Mouse (Mus musculus) small intestine, adult 2 months (tissue): Measurements from ENCODE around the gene Map3k13. TPM values are rescaled to one million over a fixed set of nuclear protein-coding genes. Genes with fewer than 3 reads are reported as not detected.

Experiments
- H3K27ac ChIP-seq: fragments of 200-500 bp; 2 replicates; pipeline ENCODE4 v1.5.1; 2012; ENCODE audit warnings: low read depth, low read length, control low read depth, inconsistent platforms; ENCODE audit not compliant: insufficient read depth
- H3K27me3 ChIP-seq: fragments of 200-500 bp; 2 replicates; pipeline ENCODE4 v1.6.1; 2012; ENCODE audit warnings: mild to moderate bottlenecking, moderate library complexity, low read length, inconsistent platforms; ENCODE audit not compliant: control insufficient read depth, insufficient read depth
- H3K36me3 ChIP-seq: fragments of 200-500 bp; 2 replicates; pipeline ENCODE4 v1.6.1; 2012; ENCODE audit warnings: mild to moderate bottlenecking, low read length, control low read depth, inconsistent platforms; ENCODE audit not compliant: control insufficient read depth, insufficient read depth
- H3K4me1 ChIP-seq: fragments of 200-500 bp; 2 replicates; pipeline ENCODE4 v1.6.1; 2012; ENCODE audit warnings: low read length, inconsistent platforms, mixed read lengths; ENCODE audit not compliant: control insufficient read depth, insufficient read depth, insufficient read length
- H3K4me3 ChIP-seq: fragments of 200-500 bp; 2 replicates; pipeline ENCODE4 v1.5.1; 2012; ENCODE audit warnings: low read depth, mild to moderate bottlenecking, control low read depth, inconsistent platforms, low read length, moderate library complexity
- CTCF ChIP-seq: fragments of 200-500 bp; IDR thresholded peaks from 2 replicates; pipeline ENCODE4 v1.5.1; 2012; ENCODE audit warnings: low read depth, mild to moderate bottlenecking, control low read depth, inconsistent platforms, low read length, moderate library complexity, mixed read lengths; ENCODE audit not compliant: insufficient replicate concordance, insufficient read length; ENCODE audit errors: extremely low read depth
- POLR2A ChIP-seq: fragments of 200-500 bp; IDR thresholded peaks from 2 replicates; pipeline ENCODE4 v1.6.1; 2012; ENCODE audit warnings: low read depth, mild to moderate bottlenecking, control low read depth, inconsistent platforms, low read length, moderate library complexity
- WGBS: fragments of 180-500 bp; shearing (Covaris S2); methylation state at CpG from one replicate; pipeline ENCODE4 v1.1.7; 2018; 5-methylcytosine and 5-hydroxymethylcytosine counted together
- polyA plus RNA-seq: library from polyadenylated mRNA; depleted of rRNA; stranded (reverse); fragments of >200 nt; gene quantifications from 2 replicates; pipeline ENCODE4 v1.2.3, GENCODE M21; 2012

Map3k13 gene
- polyA plus RNA-seq, 1 experiment = 11.2 TPM

GRCm38 (mm10) chr16:21853446-21853941, 59.3 kb downstream of the Map3k13 start:
- H3K27me3 ChIP-seq = no peaks in the 10 kb centered on the region
- TF ChIP-seq POLR2A (no peak), CTCF (no peak)
- H3K36me3 ChIP-seq = no peaks in the 10 kb centered on the region
- H3K4me3 ChIP-seq = no peak overlapping the region
- peaks cover 31% of the 10 kb centered on the region for H3K4me1 ChIP-seq
- peak overlapping the region; percentile 77; the same call in 1 of the 2 replicates for H3K27ac ChIP-seq
- 30% methylated on average over 7 of the region's 7 CpGs for WGBS

GRCm38 (mm10) chr16:21854589-21855284, 60.6 kb downstream of the Map3k13 start:
- Histone ChIP-seq H3K36me3 (no peaks in the 10 kb centered on the region), H3K27me3 (no peaks in the 10 kb centered on the region), H3K4me1 (peaks cover 39% of the 10 kb centered on the region), H3K4me3 (no peak overlapping the region; the same call in 1 of the 2 replicates), H3K27ac (peak overlapping the region; percentile 96)
- TF ChIP-seq POLR2A = no peak
- no peak for TF ChIP-seq CTCF
- WGBS = 33% methylated on average over 5 of the region's 5 CpGs

GRCm38 (mm10) chr16:21856134-21856533, 62.0 kb downstream of the Map3k13 start:
- H3K4me1 ChIP-seq = peaks cover 41% of the 10 kb centered on the region
- H3K36me3 ChIP-seq = no peaks in the 10 kb centered on the region
- H3K4me3 ChIP-seq = peak overlapping the region; percentile 20; the same call in 1 of the 2 replicates
- 92% methylated on average over 5 of the region's 5 CpGs for WGBS
- peak overlapping the region; percentile 41; the same call in 1 of the 2 replicates for H3K27ac ChIP-seq
- no peaks in the 10 kb centered on the region for H3K27me3 ChIP-seq
- TF ChIP-seq POLR2A = no peak
- no peak for TF ChIP-seq CTCF

GRCm38 (mm10) chr16:21857126-21857644, 63.0 kb downstream of the Map3k13 start:
- Histone ChIP-seq H3K27me3 (no peaks in the 10 kb centered on the region), H3K36me3 (no peaks in the 10 kb centered on the region)

GRCm38 (mm10) chr16:21858163-21858562, 64.0 kb downstream of the Map3k13 start:
- WGBS = 35% methylated on average over 6 of the region's 6 CpGs
- 0 out of 2 replicates have a peak overlapping the region, but pooled peaks have one; percentile 28 for H3K4me3 ChIP-seq
- no peaks in the 10 kb centered on the region for H3K27me3 ChIP-seq
- no peaks in the 10 kb centered on the region for H3K36me3 ChIP-seq
- no peak for TF ChIP-seq CTCF
- no peak for TF ChIP-seq POLR2A
- peak overlapping the region; percentile 61 for H3K27ac ChIP-seq
- H3K4me1 ChIP-seq = peaks cover 38% of the 10 kb centered on the region

More at GRCm38 (mm10) chr16:21857126-21857644, 63.0 kb downstream of the Map3k13 start:
- 0 out of 2 replicates have a peak overlapping the region, but pooled peaks have one; percentile 37 for H3K27ac ChIP-seq
- WGBS = 51% methylated on average over 4 of the region's 4 CpGs
- no peak overlapping the region for H3K4me3 ChIP-seq
- TF ChIP-seq CTCF (no peak), POLR2A (no peak)
- H3K4me1 ChIP-seq = peaks cover 41% of the 10 kb centered on the region

- TF ChIP-seq CTCF = no peak
- no peak for TF ChIP-seq POLR2A
- Histone ChIP-seq H3K4me1 (peaks cover 40% of the 10 kb centered on the region), H3K4me3 (no peak overlapping the region), H3K27me3 (no peaks in the 10 kb centered on the region), H3K27ac (peak overlapping the region; percentile 61), H3K36me3 (peaks cover 2% of the 10 kb centered on the region; the same call in 1 of the 2 replicates)
- 78% methylated on average over 8 of the region's 8 CpGs for whole genome bisulfite sequencing
Measured at GRCm38 (mm10) chr16:21858882-21859281, 64.7 kb downstream of the Map3k13 start.

GRCm38 (mm10) chr16:21862448-21862847, 68.3 kb downstream of the Map3k13 start:
- no peak overlapping the region for H3K4me3 ChIP-seq
- H3K27me3 ChIP-seq = no peaks in the 10 kb centered on the region
- no peak for TF ChIP-seq CTCF
- no peak for TF ChIP-seq POLR2A
- peak overlapping the region; percentile 33; the same call in 1 of the 2 replicates for H3K27ac ChIP-seq
- H3K4me1 ChIP-seq = peaks cover 46% of the 10 kb centered on the region
- 79% methylated on average over 3 of the region's 3 CpGs for WGBS
- H3K36me3 ChIP-seq = peaks cover 2% of the 10 kb centered on the region; the same call in 1 of the 2 replicates
